Mouse (Mus musculus) thymus, adult 2 months (tissue): Measurements from ENCODE around the gene Ptrh1.

ENCODE experiments used
- CTCF ChIP-seq: fragments of 200-500 bp; IDR thresholded peaks from 2 replicates; pipeline ENCODE4 v1.5.1; 2012; ENCODE audit warnings: mild to moderate bottlenecking, control low read depth, low read length, moderate library complexity, borderline replicate concordance; ENCODE audit not compliant: control insufficient read depth, poor library complexity, insufficient read depth; ENCODE audit errors: extremely low read depth
- POLR2A ChIP-seq: fragments of 200-500 bp; IDR thresholded peaks from 2 replicates; pipeline ENCODE4 v1.6.1; 2012; ENCODE audit warnings: mild to moderate bottlenecking, low read length, control low read depth, moderate library complexity; ENCODE audit not compliant: control insufficient read depth, poor library complexity, insufficient read depth; ENCODE audit errors: extremely low read depth

DNA sequence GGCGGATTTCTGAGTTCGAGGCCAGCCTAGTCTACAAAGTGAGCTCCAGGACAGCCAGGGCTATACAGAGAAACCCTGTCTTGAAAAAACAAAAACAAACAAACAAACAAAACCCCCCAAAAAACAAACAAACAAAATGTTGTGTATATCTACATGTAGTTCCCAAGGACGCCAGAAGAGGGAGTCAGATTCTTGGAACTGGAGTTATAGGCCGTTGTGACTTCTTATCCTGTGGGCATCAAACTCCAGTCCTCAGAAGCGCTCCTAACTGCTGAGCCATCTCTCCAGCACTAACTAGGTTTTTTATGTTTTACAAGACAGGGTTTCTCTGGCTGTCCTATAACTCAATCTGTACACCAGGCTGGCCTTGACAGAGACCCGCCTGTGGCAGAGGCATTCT, 11.6 kb downstream of the Ptrh1 start:
- TF ChIP-seq CTCF, result no peak
- TF ChIP-seq POLR2A, result no peak
